Mouse (Mus musculus): ENCODE data around the gene Tmem117. TPM values are rescaled to one million over a fixed set of nuclear protein-coding genes. Genes with fewer than 3 reads are reported as not detected.

Gene Tmem117
- total RNA-seq, 2 experiments from 2014 or later = not detected

GRCm38 (mm10) chr15:94847501-94847900 lies 218.5 kb downstream of the Tmem117 start:
- ATAC-seq (replicated peaks; ENCODE audit: low FRiP score, poor library complexity, severe bottlenecking) = no peak

- ATAC-seq (replicated peaks; ENCODE audit: low FRiP score, poor library complexity, severe bottlenecking) = no peak
These were observed 230.6 kb downstream of the Tmem117 start for GRCm38 (mm10) chr15:94859641-94860040.

DNA sequence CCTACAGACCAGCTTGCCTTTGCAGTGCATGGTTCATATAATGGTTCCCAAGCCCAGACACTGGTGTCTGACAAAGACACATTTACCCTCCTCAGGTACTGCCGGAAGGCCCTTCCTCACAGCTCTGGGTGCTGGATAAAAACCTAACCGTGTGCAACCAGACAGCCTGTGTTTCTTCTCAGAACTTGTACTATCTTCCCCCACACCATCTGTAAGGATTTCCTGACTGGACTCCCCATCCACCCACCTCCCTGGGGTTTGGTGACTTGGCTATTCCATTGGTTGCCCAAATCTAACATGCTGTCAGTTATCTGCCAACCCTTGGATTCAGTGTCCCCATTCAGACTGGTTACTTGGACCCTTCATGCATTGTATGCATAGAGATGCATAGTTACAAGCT lies 232.1 kb downstream of the Tmem117 start:
- no peak for ATAC-seq (replicated peaks; ENCODE audit: low FRiP score, poor library complexity, severe bottlenecking)

- ATAC-seq (replicated peaks; ENCODE audit: low FRiP score, poor library complexity, severe bottlenecking) = no peak
These were observed 235.1 kb downstream of the Tmem117 start for GRCm38 (mm10) chr15:94864134-94864533.

- no peak for ATAC-seq (replicated peaks; ENCODE audit: low FRiP score, poor library complexity, severe bottlenecking)
These were observed 239.3 kb downstream of the Tmem117 start for GRCm38 (mm10) chr15:94868372-94868771.

GRCm38 (mm10) chr15:94885026-94885425 lies 256.0 kb downstream of the Tmem117 start:
- no peak for ATAC-seq (replicated peaks; ENCODE audit: low FRiP score, poor library complexity, severe bottlenecking)

DNA sequence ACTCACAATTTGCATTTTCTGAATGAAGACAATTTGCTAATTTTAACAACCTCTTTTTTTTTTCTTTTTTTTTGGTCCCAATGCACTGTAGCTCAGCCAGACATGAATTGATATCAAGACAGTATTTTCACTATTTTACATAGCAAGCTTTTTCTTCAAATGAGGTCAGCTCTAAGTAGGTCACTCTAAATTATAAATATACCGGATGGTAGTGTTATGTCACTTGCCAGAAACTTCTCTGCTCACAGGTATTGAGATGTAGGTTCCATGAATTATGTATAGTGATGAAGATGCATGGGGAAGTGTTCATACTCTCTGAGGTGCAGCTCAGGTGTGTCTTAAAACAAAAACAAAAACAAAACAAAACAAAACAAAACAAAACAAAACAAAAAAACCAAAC lies 264.2 kb downstream of the Tmem117 start:
- ATAC-seq (replicated peaks; ENCODE audit: low FRiP score, poor library complexity, severe bottlenecking) = no peak

DNA sequence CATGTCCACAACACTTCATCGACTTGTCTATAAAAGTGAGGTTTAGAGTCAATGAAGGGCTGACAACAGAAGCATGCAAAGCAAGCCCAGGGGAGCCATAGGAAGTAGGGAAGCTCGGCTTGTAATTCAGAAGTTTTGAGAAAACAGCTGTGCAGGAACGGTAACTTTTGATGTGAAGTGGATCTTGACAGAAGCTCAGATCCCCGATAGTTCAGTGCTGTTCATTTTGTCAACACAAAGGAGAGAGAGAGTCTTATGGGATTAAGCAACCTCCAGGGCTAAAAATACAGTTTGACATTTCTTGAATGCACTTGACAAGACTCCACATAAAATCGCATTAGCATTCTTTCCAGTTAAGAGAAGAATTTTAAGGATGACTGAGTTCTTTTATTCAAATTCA lies 265.1 kb downstream of the Tmem117 start:
- ATAC-seq (replicated peaks; ENCODE audit: low FRiP score, poor library complexity, severe bottlenecking) = no peak

GRCm38 (mm10) chr15:94895681-94896080 lies 266.6 kb downstream of the Tmem117 start:
- no peak for ATAC-seq (replicated peaks; ENCODE audit: low FRiP score, poor library complexity, severe bottlenecking)

DNA sequence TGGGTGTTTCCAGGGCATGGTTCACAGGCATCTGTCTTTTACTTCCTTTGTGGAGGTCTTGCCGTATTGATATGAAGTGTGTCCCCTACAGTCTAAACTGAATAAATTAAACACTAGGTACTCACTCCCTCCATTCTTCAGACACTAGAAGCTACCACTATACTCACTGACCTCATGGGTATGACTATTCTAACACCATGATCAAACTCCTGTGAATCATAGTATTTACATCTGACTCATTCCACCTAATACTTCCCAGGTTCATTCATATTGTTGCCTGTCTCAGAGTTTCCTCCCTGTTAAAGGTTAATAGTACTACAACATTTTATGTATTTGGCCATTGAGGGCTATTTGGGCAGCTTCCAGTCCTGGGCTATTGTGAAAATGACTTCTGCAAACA lies 274.2 kb downstream of the Tmem117 start:
- no peak for ATAC-seq (replicated peaks; ENCODE audit: low FRiP score, poor library complexity, severe bottlenecking)

DNA sequence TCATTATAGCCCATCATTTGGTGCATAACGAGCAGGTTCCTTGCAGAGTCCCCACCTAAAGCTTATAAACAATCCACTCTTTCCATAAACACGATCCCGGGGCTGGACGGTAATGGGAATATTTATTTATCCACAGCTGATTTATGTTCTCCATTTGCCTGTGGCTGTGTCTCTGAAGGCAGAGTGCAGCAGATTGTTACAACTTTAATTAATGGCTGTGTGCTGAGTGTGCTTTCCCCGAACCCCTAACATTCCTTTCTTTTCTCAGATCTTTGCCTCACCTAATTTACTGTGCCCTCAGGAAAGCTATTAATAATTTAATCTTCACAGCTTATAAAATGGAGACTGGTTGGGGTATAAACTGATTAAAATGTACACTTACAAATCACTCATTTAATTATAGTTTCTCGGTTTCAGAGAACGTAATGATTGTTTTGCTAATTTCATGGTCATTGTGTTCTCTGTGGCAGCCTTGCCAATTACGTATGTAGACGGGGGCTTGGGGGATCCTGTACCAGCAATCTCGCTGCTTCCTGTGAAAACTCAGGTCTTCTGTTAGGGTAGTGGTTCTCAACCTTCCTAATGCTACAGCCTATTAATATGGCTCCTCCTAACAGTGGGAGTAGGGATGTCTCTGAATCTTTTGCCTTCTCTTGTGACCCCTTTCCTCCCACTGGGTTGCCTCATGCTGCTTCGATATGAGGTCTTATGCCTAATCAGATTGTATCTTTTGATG lies 275.8 kb downstream of the Tmem117 start:
- ATAC-seq (replicated peaks; ENCODE audit: low FRiP score, poor library complexity, severe bottlenecking) = no peak

DNA sequence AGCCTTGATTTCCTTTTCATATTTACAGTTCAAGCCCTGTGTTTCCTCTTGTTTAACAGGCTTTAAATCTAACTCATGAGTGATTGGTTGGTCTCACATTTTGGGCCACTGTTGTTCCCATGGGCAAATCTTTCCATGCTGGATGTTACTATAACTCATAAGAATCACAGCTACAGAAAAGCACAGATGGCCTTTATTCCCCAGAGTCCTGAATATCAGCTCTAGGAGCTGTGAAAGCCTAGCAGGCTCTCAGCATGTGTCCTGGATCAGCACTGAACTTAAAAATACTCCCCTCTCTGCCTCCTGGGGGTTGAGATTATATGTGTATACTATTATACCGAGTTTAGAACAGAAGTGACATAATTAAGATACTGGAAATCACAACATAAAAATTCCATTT lies 292.6 kb downstream of the Tmem117 start:
- no peak for ATAC-seq (replicated peaks; ENCODE audit: low FRiP score, poor library complexity, severe bottlenecking)

- ATAC-seq (replicated peaks; ENCODE audit: low FRiP score, poor library complexity, severe bottlenecking) = no peak
These were observed 299.0 kb downstream of the Tmem117 start for GRCm38 (mm10) chr15:94927986-94928385.

- no peak for ATAC-seq (replicated peaks; ENCODE audit: low FRiP score, poor library complexity, severe bottlenecking)
These were observed 301.7 kb downstream of the Tmem117 start for GRCm38 (mm10) chr15:94930743-94931142.

DNA sequence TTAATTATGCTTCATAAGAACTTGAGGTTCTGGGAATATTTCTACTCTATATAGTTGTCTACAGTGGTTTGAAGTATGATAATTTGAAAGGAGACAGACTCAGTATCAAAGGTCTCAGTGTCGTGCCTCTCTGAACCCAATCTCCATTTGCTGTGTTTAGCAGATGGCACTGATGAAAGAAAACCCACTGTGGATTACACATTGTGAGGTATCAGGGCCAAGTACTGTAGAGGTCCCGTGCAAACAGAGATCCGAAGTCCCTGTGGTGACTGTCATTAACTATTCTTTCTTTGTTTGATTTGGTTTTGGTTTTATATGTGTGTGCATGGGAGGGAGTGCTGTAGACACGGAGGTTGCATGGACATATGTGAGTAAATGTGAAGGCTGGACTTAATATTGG lies 304.0 kb downstream of the Tmem117 start:
- no peak for ATAC-seq (replicated peaks; ENCODE audit: low FRiP score, poor library complexity, severe bottlenecking)

GRCm38 (mm10) chr15:94933480-94933879 lies 304.4 kb downstream of the Tmem117 start:
- no peak for ATAC-seq (replicated peaks; ENCODE audit: low FRiP score, poor library complexity, severe bottlenecking)

- ATAC-seq (replicated peaks; ENCODE audit: low FRiP score, poor library complexity, severe bottlenecking) = no peak
These were observed 312.9 kb downstream of the Tmem117 start for GRCm38 (mm10) chr15:94941954-94942353.

GRCm38 (mm10) chr15:94942465-94942864 lies 313.4 kb downstream of the Tmem117 start:
- no peak for ATAC-seq (replicated peaks; ENCODE audit: low FRiP score, poor library complexity, severe bottlenecking)

- ATAC-seq (replicated peaks; ENCODE audit: low FRiP score, poor library complexity, severe bottlenecking) = no peak
These were observed 314.9 kb downstream of the Tmem117 start for GRCm38 (mm10) chr15:94943891-94944290.

- ATAC-seq (replicated peaks; ENCODE audit: low FRiP score, poor library complexity, severe bottlenecking) = no peak
These were observed 322.5 kb downstream of the Tmem117 start for GRCm38 (mm10) chr15:94951382-94952048.

DNA sequence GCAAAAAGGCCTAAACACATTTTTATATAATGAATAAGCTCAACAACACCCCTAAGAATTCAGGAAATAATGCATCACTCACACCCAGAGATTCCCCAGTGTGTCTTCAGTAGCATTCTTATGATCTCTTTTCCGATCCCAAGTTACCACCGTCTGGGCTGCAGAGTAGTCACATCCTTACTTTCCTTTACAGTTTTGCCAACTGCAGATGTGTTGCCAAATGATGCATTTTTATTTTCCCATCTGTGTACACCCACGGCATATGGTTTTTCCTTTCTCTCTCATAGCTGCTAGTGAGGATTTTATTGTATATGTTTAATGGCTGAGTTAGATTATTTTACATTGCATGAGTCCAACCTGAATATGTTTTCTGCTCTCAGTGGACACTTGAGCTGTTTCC lies 327.7 kb downstream of the Tmem117 start:
- no peak for ATAC-seq (replicated peaks; ENCODE audit: low FRiP score, poor library complexity, severe bottlenecking)

GRCm38 (mm10) chr15:94957202-94957601 lies 328.2 kb downstream of the Tmem117 start:
- ATAC-seq (replicated peaks; ENCODE audit: low FRiP score, poor library complexity, severe bottlenecking) = no peak

Data from erythroid progenitor cell, adult 5-6 weeks (primary cell).